Mouse (Mus musculus): ENCODE data around the gene Mrpl24. TPM values are rescaled to one million over a fixed set of nuclear protein-coding genes. Genes with fewer than 3 reads are reported as not detected.

Gene Mrpl24
- polyA plus RNA-seq, 1 experiment from 2014 or later = 108 TPM

Other genes starting within 250 kb of the Mrpl24 start
- gene Lrrc71, start 170.9 kb upstream of the Mrpl24 start, polyA plus RNA-seq (2015; fragmentation: Nextera tagmentation; extraction: Ambion mirVana) = 0.42 and 0.66 TPM in 2 replicates
- 0.15 and 0.48 TPM in 2 replicates for gene Ntrk1, start 124.3 kb upstream of the Mrpl24 start, polyA plus RNA-seq (2015; fragmentation: Nextera tagmentation; extraction: Ambion mirVana)
- 0.04 and 0.05 TPM in 2 replicates for gene Insrr, start 122.6 kb upstream of the Mrpl24 start, polyA plus RNA-seq (2015; fragmentation: Nextera tagmentation; extraction: Ambion mirVana)
- 3.5 and 3.6 TPM in 2 replicates for gene Pear1, start 95.2 kb upstream of the Mrpl24 start, polyA plus RNA-seq (2015; fragmentation: Nextera tagmentation; extraction: Ambion mirVana)
- gene Sh2d2a, start 72.8 kb upstream of the Mrpl24 start, polyA plus RNA-seq (2015; fragmentation: Nextera tagmentation; extraction: Ambion mirVana) = 101 and 108 TPM in 2 replicates
- gene Prcc, start 33.9 kb upstream of the Mrpl24 start, polyA plus RNA-seq (2015; fragmentation: Nextera tagmentation; extraction: Ambion mirVana) = 13.9 and 14.4 TPM in 2 replicates
- 223 and 234 TPM in 2 replicates for gene Hdgf, start 13.2 kb upstream of the Mrpl24 start, polyA plus RNA-seq (2015; fragmentation: Nextera tagmentation; extraction: Ambion mirVana)
- 58.9 and 61.4 TPM in 2 replicates for gene Isg20l2, start 10.8 kb downstream of the Mrpl24 start, polyA plus RNA-seq (2015; fragmentation: Nextera tagmentation; extraction: Ambion mirVana)
- 15.7 and 16.6 TPM in 2 replicates for gene Rrnad1, start 11.2 kb downstream of the Mrpl24 start, polyA plus RNA-seq (2015; fragmentation: Nextera tagmentation; extraction: Ambion mirVana)
- 35.5 and 38.1 TPM in 2 replicates for gene Crabp2, start 29.2 kb downstream of the Mrpl24 start, polyA plus RNA-seq (2015; fragmentation: Nextera tagmentation; extraction: Ambion mirVana)
- gene Nes, start 51.6 kb downstream of the Mrpl24 start, polyA plus RNA-seq (2015; fragmentation: Nextera tagmentation; extraction: Ambion mirVana) = 3.2 and 4.5 TPM in 2 replicates
- gene Bcan, start 80.7 kb downstream of the Mrpl24 start, polyA plus RNA-seq (2015; fragmentation: Nextera tagmentation; extraction: Ambion mirVana) = 0.23 and 0.27 TPM in 2 replicates
- 0.16 TPM in 1 of 2 replicates, not detected in the other for gene Hapln2, start 108.1 kb downstream of the Mrpl24 start, polyA plus RNA-seq (2015; fragmentation: Nextera tagmentation; extraction: Ambion mirVana)
- gene Gpatch4, start 123.6 kb downstream of the Mrpl24 start, polyA plus RNA-seq (2015; fragmentation: Nextera tagmentation; extraction: Ambion mirVana) = 34.6 and 37.4 TPM in 2 replicates
- gene Naxe, start 139.0 kb downstream of the Mrpl24 start, polyA plus RNA-seq (2015; fragmentation: Nextera tagmentation; extraction: Ambion mirVana) = 145 and 155 TPM in 2 replicates
- 0.69 and 0.76 TPM in 2 replicates for gene Ttc24, start 158.8 kb downstream of the Mrpl24 start, polyA plus RNA-seq (2015; fragmentation: Nextera tagmentation; extraction: Ambion mirVana)
- 5.8 and 6.1 TPM in 2 replicates for gene Iqgap3, start 162.5 kb downstream of the Mrpl24 start, polyA plus RNA-seq (2015; fragmentation: Nextera tagmentation; extraction: Ambion mirVana)
- 32.0 and 32.2 TPM in 2 replicates for gene Mef2d, start 222.9 kb downstream of the Mrpl24 start, polyA plus RNA-seq (2015; fragmentation: Nextera tagmentation; extraction: Ambion mirVana)